Mouse (Mus musculus): ENCODE data around the gene Ifnb1. TPM values are rescaled to one million over a fixed set of nuclear protein-coding genes. Genes with fewer than 3 reads are reported as not detected.

The Ifnb1 gene
- polyA plus RNA-seq, 1 experiment, result not detected

GRCm38 (mm10) chr4:88523241-88523640 is 667 bp upstream of the Ifnb1 start:
- H3K4me3 ChIP-seq, result no peak overlapping the region
- no peaks in the 10 kb centered on the region for H3K36me3 ChIP-seq (ENCODE audit: control insufficient read depth, insufficient read depth)
- no peaks in the 10 kb centered on the region for H3K79me2 ChIP-seq (ENCODE audit: control insufficient read depth, insufficient read depth)
- no peaks in the 10 kb centered on the region for H3K27me3 ChIP-seq (ENCODE audit: control insufficient read depth, insufficient read depth, insufficient read length)
- no peak overlapping the region for H3ac ChIP-seq (ENCODE audit: control insufficient read depth, insufficient read length)
- no peak overlapping the region for H3K4me2 ChIP-seq (ENCODE audit: low read depth)
- no peak for TF ChIP-seq POLR2AphosphoS2 (IDR thresholded peaks at IDR 0.05; ENCODE audit: insufficient read length, low read depth)
- no peak for TF ChIP-seq MAX (IDR thresholded peaks at IDR 0.05; ENCODE audit: low read depth)
- TF ChIP-seq SRF (IDR thresholded peaks at IDR 0.05; ENCODE audit: control insufficient read depth, insufficient read length, low read depth), result no peak
- no peak for TF ChIP-seq USF1 (IDR thresholded peaks at IDR 0.05; ENCODE audit: low read depth)
- TF ChIP-seq TCF12 (IDR thresholded peaks at IDR 0.05; ENCODE audit: insufficient read depth, poor library complexity, severe bottlenecking), result no peak
- no peak for TF ChIP-seq E2F4 (IDR thresholded peaks at IDR 0.05; ENCODE audit: insufficient read depth)
- TF ChIP-seq CEBPB (IDR thresholded peaks at IDR 0.05; ENCODE audit: insufficient read depth, poor library complexity, severe bottlenecking), result no peak
- TF ChIP-seq POLR2A (IDR thresholded peaks at IDR 0.05; ENCODE audit: insufficient read length, low read depth), result no peak
- no peak for TF ChIP-seq MYOD1 (IDR thresholded peaks at IDR 0.05; ENCODE audit: control insufficient read depth in 1 of 3, insufficient read length in 2 of 3, low read depth in 2 of 3)
- no peak for TF ChIP-seq TCF3 (IDR thresholded peaks at IDR 0.05; ENCODE audit: insufficient read length, low read depth)
- TF ChIP-seq MYOG (IDR thresholded peaks at IDR 0.05; ENCODE audit: control insufficient read depth in 1 of 3, insufficient read depth in 1 of 3, insufficient read length in 2 of 3, low read depth in 2 of 3), result no peak
- TF ChIP-seq REST (IDR thresholded peaks at IDR 0.05; ENCODE audit: insufficient read depth, insufficient read length), result no peak

- H3K4me3 ChIP-seq, result no peak overlapping the region
- no peak overlapping the region for H3K4me2 ChIP-seq (ENCODE audit: low read depth)
- no peaks in the 10 kb centered on the region for H3K36me3 ChIP-seq (ENCODE audit: control insufficient read depth, insufficient read depth)
- TF ChIP-seq MYOG (IDR thresholded peaks at IDR 0.05; ENCODE audit: control insufficient read depth in 1 of 3, insufficient read depth in 1 of 3, insufficient read length in 2 of 3, low read depth in 2 of 3) (no peak), MYOD1 (IDR thresholded peaks at IDR 0.05; ENCODE audit: control insufficient read depth in 1 of 3, insufficient read length in 2 of 3, low read depth in 2 of 3) (no peak), TCF3 (IDR thresholded peaks at IDR 0.05; ENCODE audit: insufficient read length, low read depth) (no peak), CEBPB (IDR thresholded peaks at IDR 0.05; ENCODE audit: insufficient read depth, poor library complexity, severe bottlenecking) (no peak), TCF12 (IDR thresholded peaks at IDR 0.05; ENCODE audit: insufficient read depth, poor library complexity, severe bottlenecking) (no peak), MAX (IDR thresholded peaks at IDR 0.05; ENCODE audit: low read depth) (no peak), SRF (IDR thresholded peaks at IDR 0.05; ENCODE audit: control insufficient read depth, insufficient read length, low read depth) (no peak)
- H3K79me2 ChIP-seq (ENCODE audit: control insufficient read depth, insufficient read depth), result no peaks in the 10 kb centered on the region
- no peaks in the 10 kb centered on the region for H3K27me3 ChIP-seq (ENCODE audit: control insufficient read depth, insufficient read depth, insufficient read length)
- no peak overlapping the region for H3ac ChIP-seq (ENCODE audit: control insufficient read depth, insufficient read length)
Measured at GRCm38 (mm10) chr4:88517957-88518356, 4.6 kb downstream of the Ifnb1 start.

- Histone ChIP-seq H3K4me2 (ENCODE audit: low read depth) (peak overlapping the region; percentile 69), H3ac (ENCODE audit: control insufficient read depth, insufficient read length) (no peak overlapping the region), H3K27me3 (ENCODE audit: control insufficient read depth, insufficient read depth, insufficient read length) (no peaks in the 10 kb centered on the region), H3K4me3 (no peak overlapping the region), H3K36me3 (ENCODE audit: control insufficient read depth, insufficient read depth) (no peaks in the 10 kb centered on the region), H3K79me2 (ENCODE audit: control insufficient read depth, insufficient read depth) (no peaks in the 10 kb centered on the region)
- no peak for TF ChIP-seq MYOG (IDR thresholded peaks at IDR 0.05; ENCODE audit: control insufficient read depth in 1 of 3, insufficient read depth in 1 of 3, insufficient read length in 2 of 3, low read depth in 2 of 3)
- TF ChIP-seq POLR2AphosphoS2 (IDR thresholded peaks at IDR 0.05; ENCODE audit: insufficient read length, low read depth), result no peak
- no peak for TF ChIP-seq MYOD1 (IDR thresholded peaks at IDR 0.05; ENCODE audit: control insufficient read depth in 1 of 3, insufficient read length in 2 of 3, low read depth in 2 of 3)
- TF ChIP-seq POLR2A (IDR thresholded peaks at IDR 0.05; ENCODE audit: insufficient read length, low read depth), result no peak
- TF ChIP-seq MAX (IDR thresholded peaks at IDR 0.05; ENCODE audit: low read depth), result no peak
- no peak for TF ChIP-seq REST (IDR thresholded peaks at IDR 0.05; ENCODE audit: insufficient read depth, insufficient read length)
- TF ChIP-seq E2F4 (IDR thresholded peaks at IDR 0.05; ENCODE audit: insufficient read depth), result no peak
- TF ChIP-seq TCF3 (IDR thresholded peaks at IDR 0.05; ENCODE audit: insufficient read length, low read depth), result no peak
- TF ChIP-seq SRF (IDR thresholded peaks at IDR 0.05; ENCODE audit: control insufficient read depth, insufficient read length, low read depth), result no peak
- no peak for TF ChIP-seq TCF12 (IDR thresholded peaks at IDR 0.05; ENCODE audit: insufficient read depth, poor library complexity, severe bottlenecking)
- TF ChIP-seq CEBPB (IDR thresholded peaks at IDR 0.05; ENCODE audit: insufficient read depth, poor library complexity, severe bottlenecking), result no peak
- no peak for TF ChIP-seq USF1 (IDR thresholded peaks at IDR 0.05; ENCODE audit: low read depth)
Measured at GRCm38 (mm10) chr4:88515711-88516211, 6.8 kb downstream of the Ifnb1 start.

- Histone ChIP-seq H3K4me3 (no peak overlapping the region), H3K4me2 (ENCODE audit: low read depth) (peak overlapping the region; percentile 69), H3ac (ENCODE audit: control insufficient read depth, insufficient read length) (no peak overlapping the region), H3K36me3 (ENCODE audit: control insufficient read depth, insufficient read depth) (no peaks in the 10 kb centered on the region), H3K79me2 (ENCODE audit: control insufficient read depth, insufficient read depth) (no peaks in the 10 kb centered on the region), H3K27me3 (ENCODE audit: control insufficient read depth, insufficient read depth, insufficient read length) (no peaks in the 10 kb centered on the region)
- no peak for TF ChIP-seq TCF3 (IDR thresholded peaks at IDR 0.05; ENCODE audit: insufficient read length, low read depth)
- no peak for TF ChIP-seq MYOD1 (IDR thresholded peaks at IDR 0.05; ENCODE audit: control insufficient read depth in 1 of 3, insufficient read length in 2 of 3, low read depth in 2 of 3)
- no peak for TF ChIP-seq MYOG (IDR thresholded peaks at IDR 0.05; ENCODE audit: control insufficient read depth in 1 of 3, insufficient read depth in 1 of 3, insufficient read length in 2 of 3, low read depth in 2 of 3)
- no peak for TF ChIP-seq POLR2A (IDR thresholded peaks at IDR 0.05; ENCODE audit: insufficient read length, low read depth)
- TF ChIP-seq USF1 (IDR thresholded peaks at IDR 0.05; ENCODE audit: low read depth), result no peak
- TF ChIP-seq TCF12 (IDR thresholded peaks at IDR 0.05; ENCODE audit: insufficient read depth, poor library complexity, severe bottlenecking), result no peak
- no peak for TF ChIP-seq MAX (IDR thresholded peaks at IDR 0.05; ENCODE audit: low read depth)
- no peak for TF ChIP-seq CEBPB (IDR thresholded peaks at IDR 0.05; ENCODE audit: insufficient read depth, poor library complexity, severe bottlenecking)
- no peak for TF ChIP-seq E2F4 (IDR thresholded peaks at IDR 0.05; ENCODE audit: insufficient read depth)
- no peak for TF ChIP-seq SRF (IDR thresholded peaks at IDR 0.05; ENCODE audit: control insufficient read depth, insufficient read length, low read depth)
- no peak for TF ChIP-seq POLR2AphosphoS2 (IDR thresholded peaks at IDR 0.05; ENCODE audit: insufficient read length, low read depth)
- no peak for TF ChIP-seq REST (IDR thresholded peaks at IDR 0.05; ENCODE audit: insufficient read depth, insufficient read length)
Measured at GRCm38 (mm10) chr4:88515250-88515649, 7.3 kb downstream of the Ifnb1 start.
